Mouse (Mus musculus) hindbrain, embryonic 11.5 days (tissue): ENCODE results near the gene Fam49a. TPM values are rescaled to one million over a fixed set of nuclear protein-coding genes. Genes with fewer than 3 reads are reported as not detected.
A peak's percentile ranks its signal among the peaks of the same experiment; 100 is the strongest.

Source experiments
- ATAC-seq: fragments of 200-750 bp; cut with Nextera tagmentation; 2 replicates; pipeline ENCODE4 v1.8.0; 2017; ENCODE audit warnings: mild to moderate bottlenecking, moderate TSS enrichment, moderate library complexity; ENCODE audit not compliant: low FRiP score
- DNase-seq: peaks from one replicate; pipeline ENCODE4 v3.0.0-alpha.2; 2015; ENCODE audit warnings: low spot score
- H3K27ac ChIP-seq: fragments of 300-500 bp; sonication (generic); 2 replicates; pipeline ENCODE4 v1.5.1; 2014; ENCODE audit warnings: mild to moderate bottlenecking, low read depth, low read length
- H3K27me3 ChIP-seq: fragments of 300-500 bp; sonication (generic); 2 replicates; pipeline ENCODE4 v1.6.1; 2014; ENCODE audit warnings: mild to moderate bottlenecking, low read length, moderate library complexity, mixed read lengths; ENCODE audit not compliant: control insufficient read depth, insufficient read depth
- H3K36me3 ChIP-seq: fragments of 300-500 bp; sonication (generic); 2 replicates; pipeline ENCODE4 v1.6.1; 2014; ENCODE audit warnings: mild to moderate bottlenecking, low read length, moderate library complexity, mixed read lengths; ENCODE audit not compliant: control insufficient read depth, insufficient read depth
- H3K4me1 ChIP-seq: fragments of 300-500 bp; sonication (generic); replicated peaks from 2 replicates; pipeline ENCODE4 v1.6.1; 2014; ENCODE audit warnings: low read length, mixed read lengths; ENCODE audit not compliant: control insufficient read depth, insufficient read depth
- H3K4me2 ChIP-seq: fragments of 300-500 bp; sonication (generic); replicated peaks from 2 replicates; pipeline ENCODE4 v1.6.1; 2014; ENCODE audit warnings: mild to moderate bottlenecking, low read depth, low read length
- H3K4me3 ChIP-seq: fragments of 300-500 bp; sonication (generic); 2 replicates; pipeline ENCODE4 v1.5.1; 2014; ENCODE audit warnings: low read depth, low read length
- H3K9ac ChIP-seq: fragments of 300-500 bp; sonication (generic); 2 replicates; pipeline ENCODE4 v1.6.1; 2014; ENCODE audit warnings: low read depth, low read length
- H3K9me3 ChIP-seq: fragments of 300-500 bp; sonication (generic); 2 replicates; pipeline ENCODE4 v1.6.1; 2016; ENCODE audit warnings: low read length; ENCODE audit not compliant: control insufficient read depth
- WGBS: fragments of 180-500 bp; shearing (Covaris S2); extraction: QIAGEN DNeasy Blood & Tissue Kit; methylation state at CpG from one replicate; pipeline ENCODE4 v1.1.7; 2014; 5-methylcytosine and 5-hydroxymethylcytosine counted together
- polyA plus RNA-seq: library from polyadenylated mRNA; unstranded; fragments of >200 nt; fragmentation: Nextera tagmentation; extraction: Ambion mirVana; gene quantifications from 2 replicates; pipeline ENCODE4 v1.2.1, GENCODE M21; 2014

Gene Fam49a
- polyA plus RNA-seq, 1 experiment from 2014 or later: 24.1 TPM

GRCm38 (mm10) chr12:12294380-12295171, 32.6 kb downstream of the Fam49a start:
- H3K4me2 ChIP-seq: no peak overlapping the region
- H3K9me3 ChIP-seq: no peaks in the 10 kb centered on the region
- no peak overlapping the region for H3K27ac ChIP-seq
- H3K9ac ChIP-seq: no peak overlapping the region
- no peak for DNase-seq
- 94% methylated on average over 5 of the region's 5 CpGs for WGBS
- H3K27me3 ChIP-seq: no peaks in the 10 kb centered on the region
- H3K4me1 ChIP-seq: no peaks in the 10 kb centered on the region
- no peak overlapping the region for H3K4me3 ChIP-seq
- H3K36me3 ChIP-seq: no peaks in the 10 kb centered on the region
- ATAC-seq: no peak

- Histone ChIP-seq H3K4me2 (no peak overlapping the region), H3K27me3 (no peaks in the 10 kb centered on the region), H3K36me3 (no peaks in the 10 kb centered on the region), H3K4me3 (no peak overlapping the region), H3K27ac (no peak overlapping the region), H3K9me3 (no peaks in the 10 kb centered on the region), H3K4me1 (no peaks in the 10 kb centered on the region), H3K9ac (no peak overlapping the region)
- ATAC-seq: no peak
- WGBS: 89% methylated on average over 7 of the region's 7 CpGs
- no peak for DNase-seq
Measured at GRCm38 (mm10) chr12:12298451-12298850, 36.5 kb downstream of the Fam49a start.

- WGBS: 74% methylated on average over 2 of the region's 2 CpGs
- DNase-seq: no peak
- Histone ChIP-seq H3K4me3 (no peak overlapping the region), H3K9me3 (no peaks in the 10 kb centered on the region), H3K36me3 (no peaks in the 10 kb centered on the region), H3K4me2 (no peak overlapping the region), H3K27me3 (no peaks in the 10 kb centered on the region), H3K9ac (no peak overlapping the region), H3K4me1 (no peaks in the 10 kb centered on the region), H3K27ac (no peak overlapping the region)
- no peak for ATAC-seq
Measured at GRCm38 (mm10) chr12:12299303-12299702, 37.4 kb downstream of the Fam49a start.

DNA sequence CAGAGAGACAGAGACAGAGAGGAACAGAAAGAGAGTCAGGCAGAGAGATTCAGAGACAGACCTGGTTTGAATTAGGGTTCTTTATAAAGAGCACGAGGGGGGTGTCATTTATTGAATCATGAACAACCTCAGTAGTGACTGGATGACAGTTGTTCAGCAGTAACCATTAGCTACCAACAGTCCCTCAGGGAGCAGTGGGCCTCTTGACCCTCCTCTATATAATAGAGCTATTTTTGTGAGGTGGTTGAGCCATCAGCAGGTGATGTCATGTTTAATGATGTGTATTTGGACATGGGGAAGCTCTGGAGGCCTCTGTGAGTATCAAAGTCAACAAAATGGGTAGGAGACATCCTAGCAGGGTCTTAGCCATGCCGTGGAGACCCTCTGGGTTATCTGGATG, 39.2 kb downstream of the Fam49a start:
- WGBS: 84% methylated on average over 2 of the region's 2 CpGs
- Histone ChIP-seq H3K36me3 (no peaks in the 10 kb centered on the region), H3K27me3 (no peaks in the 10 kb centered on the region), H3K27ac (no peak overlapping the region), H3K9me3 (no peaks in the 10 kb centered on the region), H3K4me2 (no peak overlapping the region), H3K4me1 (no peaks in the 10 kb centered on the region), H3K9ac (no peak overlapping the region), H3K4me3 (no peak overlapping the region)
- ATAC-seq (no peak), DNase-seq (no peak)

GRCm38 (mm10) chr12:12301815-12302214, 39.9 kb downstream of the Fam49a start:
- Histone ChIP-seq H3K4me1 (no peaks in the 10 kb centered on the region), H3K4me2 (no peak overlapping the region), H3K4me3 (no peak overlapping the region), H3K36me3 (no peaks in the 10 kb centered on the region), H3K27me3 (no peaks in the 10 kb centered on the region), H3K27ac (no peak overlapping the region), H3K9me3 (no peaks in the 10 kb centered on the region), H3K9ac (no peak overlapping the region)
- 54% methylated on average over 4 of the region's 4 CpGs for WGBS
- no peak for ATAC-seq
- no peak for DNase-seq

DNA sequence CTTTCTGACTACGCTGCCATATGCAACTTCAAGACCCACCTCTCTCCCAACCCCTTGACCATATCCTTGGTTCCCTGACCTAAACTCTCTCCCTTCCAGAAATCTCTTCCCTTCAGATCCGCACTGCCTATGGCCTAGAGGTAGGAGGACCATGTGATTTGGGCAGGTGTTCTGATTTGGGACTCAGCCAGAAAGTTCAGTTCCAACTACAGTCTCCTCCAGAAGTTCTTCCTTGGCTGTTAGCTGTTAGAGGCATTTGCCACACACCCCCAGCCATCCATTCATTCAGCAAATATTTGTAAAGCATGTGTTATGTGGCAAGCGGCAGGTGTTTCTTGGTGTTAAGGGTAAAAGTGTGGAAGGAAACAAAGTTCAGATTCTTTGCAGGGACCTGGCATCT, 44.3 kb downstream of the Fam49a start:
- DNase-seq: no peak
- H3K9me3 ChIP-seq: no peaks in the 10 kb centered on the region
- no peaks in the 10 kb centered on the region for H3K4me1 ChIP-seq
- H3K4me3 ChIP-seq: no peak overlapping the region
- ATAC-seq: no peak
- no peak overlapping the region for H3K27ac ChIP-seq
- H3K4me2 ChIP-seq: no peak overlapping the region
- H3K9ac ChIP-seq: no peak overlapping the region
- no peaks in the 10 kb centered on the region for H3K27me3 ChIP-seq
- no peaks in the 10 kb centered on the region for H3K36me3 ChIP-seq
- WGBS: 92% methylated on average over 3 of the region's 3 CpGs

DNA sequence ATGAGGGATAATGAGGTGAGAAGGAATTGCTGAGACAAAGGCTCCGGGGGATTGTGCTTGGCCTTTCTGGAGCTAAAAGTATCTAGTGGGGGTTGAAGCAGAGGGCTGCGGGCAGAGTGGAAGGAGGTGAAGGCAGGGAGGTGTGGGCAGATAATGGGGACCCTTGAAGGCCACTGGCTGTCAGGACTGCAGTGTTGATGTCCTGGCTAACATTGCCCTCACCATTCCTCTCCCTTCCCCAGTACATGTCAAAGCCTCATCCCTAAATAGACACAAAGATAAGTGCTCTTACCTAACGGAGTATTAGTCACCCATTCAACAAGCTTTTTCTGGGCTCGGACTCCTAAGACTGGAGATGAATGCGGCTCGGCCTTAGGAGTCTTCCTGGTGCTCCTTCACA, 44.9 kb downstream of the Fam49a start:
- 98% methylated on average over 6 of the region's 6 CpGs for WGBS
- no peak overlapping the region for H3K4me2 ChIP-seq
- DNase-seq (no peak), ATAC-seq (no peak)
- H3K27me3 ChIP-seq: no peaks in the 10 kb centered on the region
- H3K4me1 ChIP-seq: no peaks in the 10 kb centered on the region
- H3K27ac ChIP-seq: no peak overlapping the region
- H3K9me3 ChIP-seq: no peaks in the 10 kb centered on the region
- H3K4me3 ChIP-seq: no peak overlapping the region
- no peaks in the 10 kb centered on the region for H3K36me3 ChIP-seq
- no peak overlapping the region for H3K9ac ChIP-seq

DNA sequence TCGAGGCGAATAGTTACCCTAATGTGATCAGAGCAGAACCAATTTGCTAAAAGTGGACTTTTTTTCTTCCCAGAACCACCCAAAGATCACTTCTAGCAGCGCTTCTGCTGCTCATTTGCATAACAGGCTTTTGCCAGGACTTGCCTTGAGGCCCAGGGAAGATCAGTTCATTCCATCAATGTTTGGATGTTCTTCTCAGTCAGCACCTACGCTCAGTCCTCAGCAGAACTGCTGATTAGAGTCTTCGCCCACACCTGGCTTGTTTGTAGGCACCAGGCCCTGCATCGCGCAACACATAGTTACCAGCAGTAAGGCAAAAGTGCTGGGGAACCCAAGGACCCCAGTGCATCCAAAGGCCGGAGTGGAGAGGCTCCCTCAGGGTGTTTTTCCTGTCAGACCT, 45.3 kb downstream of the Fam49a start:
- Histone ChIP-seq H3K27ac (no peak overlapping the region), H3K9me3 (no peaks in the 10 kb centered on the region), H3K4me1 (no peaks in the 10 kb centered on the region), H3K4me2 (no peak overlapping the region), H3K9ac (no peak overlapping the region), H3K36me3 (no peaks in the 10 kb centered on the region), H3K4me3 (no peak overlapping the region), H3K27me3 (no peaks in the 10 kb centered on the region)
- no peak for ATAC-seq
- WGBS: 93% methylated on average over 8 of the region's 8 CpGs
- DNase-seq: no peak

DNA sequence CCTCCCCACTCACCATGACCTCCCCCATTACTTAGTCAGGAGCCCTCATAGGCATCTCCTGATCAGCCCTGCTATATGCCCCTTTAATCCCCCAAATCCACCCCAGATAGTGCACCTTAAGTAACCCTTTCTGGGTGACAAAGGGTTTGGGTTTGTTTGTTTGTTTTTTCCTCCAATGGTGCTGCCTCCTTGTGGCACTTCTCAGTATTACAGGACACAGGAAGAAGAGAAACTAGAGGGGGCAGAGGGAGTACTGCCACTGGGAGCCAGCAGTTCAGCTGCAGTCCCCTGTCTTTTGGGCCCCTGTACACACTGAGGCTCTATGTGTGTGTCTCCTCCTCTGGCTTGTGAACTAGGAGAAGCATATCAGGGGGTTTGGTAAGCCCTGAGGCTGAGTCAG, 51.5 kb downstream of the Fam49a start:
- no peaks in the 10 kb centered on the region for H3K9me3 ChIP-seq
- ATAC-seq (no peak), DNase-seq (peak; percentile 28)
- H3K9ac ChIP-seq: no peak overlapping the region
- H3K4me2 ChIP-seq: no peak overlapping the region
- no peak overlapping the region for H3K27ac ChIP-seq
- no peaks in the 10 kb centered on the region for H3K36me3 ChIP-seq
- no peak overlapping the region for H3K4me3 ChIP-seq
- no peaks in the 10 kb centered on the region for H3K27me3 ChIP-seq
- no peaks in the 10 kb centered on the region for H3K4me1 ChIP-seq
